Mouse (Mus musculus) cerebellum, postnatal 36 days (tissue): ENCODE measurements around the gene Olfr1444.

ENCODE experiments used
- DNase-seq, 2 experiments: peaks; one replicate each; pipeline ENCODE4 v3.0.0; 2021 to 2022; ENCODE audit warnings: mixed read lengths in 2 of 2

Olfr1444 gene

GRCm38 (mm10) chr19:12856983-12857382 is at the start of gene Olfr1444:
Gene Olfr1444, plus strand, starts transcription at chr19:12857283.
- DNase-seq = no peak

- DNase-seq = no peak
Observed at GRCm38 (mm10) chr19:12812644-12813364, 44.3 kb upstream of the Olfr1444 start.

- DNase-seq = no peak
Observed at GRCm38 (mm10) chr19:12813883-12814282, 43.2 kb upstream of the Olfr1444 start.

- no peak for DNase-seq
Observed at GRCm38 (mm10) chr19:12818507-12818906, 38.6 kb upstream of the Olfr1444 start.

DNA sequence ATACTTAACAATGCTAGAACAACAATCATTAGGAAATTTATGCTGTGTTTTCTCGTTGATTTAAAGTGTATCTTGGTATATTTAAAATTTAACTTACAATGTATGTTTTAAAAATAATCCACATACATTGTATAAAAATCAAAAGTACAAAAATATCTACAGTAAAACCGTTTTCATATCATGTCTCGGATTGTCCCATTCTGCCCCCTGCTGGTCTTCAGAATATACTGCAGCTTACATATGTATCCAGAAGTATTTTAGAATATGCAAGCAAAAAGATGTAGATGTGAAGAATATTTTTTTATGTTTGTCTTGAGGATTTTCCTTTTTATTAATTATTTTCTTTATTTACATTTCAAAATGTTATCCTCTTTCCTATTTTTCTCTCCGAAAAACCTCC is 36.7 kb upstream of the Olfr1444 start:
- peak; percentile 15 to 42 for DNase-seq

- DNase-seq = no peak
Observed at GRCm38 (mm10) chr19:12824549-12824948, 32.5 kb upstream of the Olfr1444 start.

DNA sequence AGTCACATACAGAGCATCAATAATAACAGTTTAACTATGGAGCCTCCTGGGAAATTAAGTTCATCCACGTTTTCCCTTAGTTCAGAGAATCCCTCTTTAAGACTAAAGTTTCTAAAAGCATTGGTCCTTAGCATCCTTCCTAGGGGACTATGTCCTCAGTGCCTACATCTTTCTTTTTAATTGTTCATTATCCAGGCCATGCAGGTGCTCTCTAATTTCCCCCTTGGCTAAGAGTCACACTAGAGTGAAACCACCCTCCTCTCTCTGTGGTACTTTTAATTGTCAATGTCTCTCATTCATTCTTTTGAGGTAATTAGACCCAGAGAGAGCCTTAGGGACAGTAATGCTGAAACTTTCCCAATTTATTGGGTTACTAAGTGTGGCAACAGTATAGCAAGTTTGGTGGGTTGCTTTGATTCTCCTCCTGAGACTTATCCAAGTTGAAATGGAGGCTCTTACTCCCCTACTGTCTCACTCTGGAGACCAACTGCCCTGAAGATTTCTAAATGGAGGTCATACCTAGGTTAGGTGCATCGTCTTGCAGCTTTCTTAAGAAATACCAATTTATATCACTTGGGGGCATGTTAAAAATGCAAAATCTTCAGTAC is 26.2 kb upstream of the Olfr1444 start:
- no peak for DNase-seq

DNA sequence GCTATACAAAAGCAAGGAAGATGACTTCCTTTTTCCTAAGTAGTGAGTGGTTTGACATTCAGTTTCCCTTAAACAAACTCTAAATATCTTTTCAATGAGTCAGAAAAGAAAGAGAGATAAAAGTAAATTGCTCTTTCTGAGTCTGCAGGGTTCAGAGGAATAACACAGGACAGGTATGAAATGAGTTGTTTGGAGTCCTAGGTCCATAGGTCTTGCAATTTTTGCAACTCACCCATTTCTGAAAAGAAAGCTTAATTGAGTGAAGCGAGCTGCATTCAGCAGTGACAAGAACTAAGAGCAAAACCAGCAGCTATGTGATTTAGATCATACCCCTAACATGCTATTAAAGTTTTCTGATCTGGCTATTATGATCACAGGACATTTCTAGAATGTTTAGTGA is 25.5 kb upstream of the Olfr1444 start:
- DNase-seq = no peak

DNA sequence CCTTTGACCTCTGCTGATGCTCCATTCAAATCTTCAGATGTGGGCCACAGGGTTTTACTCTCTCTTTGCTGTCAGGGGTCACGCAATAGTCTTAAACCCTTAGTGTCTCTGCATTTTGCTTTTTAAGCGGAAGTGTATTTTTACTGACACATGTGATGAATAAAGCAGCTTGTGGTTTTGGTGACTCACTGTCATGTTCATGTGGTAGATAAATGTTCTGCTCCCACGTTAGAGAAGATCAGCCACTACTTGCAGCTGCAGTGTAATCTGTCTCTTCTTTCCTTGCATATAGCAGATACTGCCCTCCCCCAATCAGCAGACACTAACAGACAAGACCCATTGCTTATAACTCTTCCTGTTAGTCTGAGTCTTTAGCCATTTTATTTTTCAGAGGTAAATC is 23.5 kb upstream of the Olfr1444 start:
- DNase-seq = no peak

DNA sequence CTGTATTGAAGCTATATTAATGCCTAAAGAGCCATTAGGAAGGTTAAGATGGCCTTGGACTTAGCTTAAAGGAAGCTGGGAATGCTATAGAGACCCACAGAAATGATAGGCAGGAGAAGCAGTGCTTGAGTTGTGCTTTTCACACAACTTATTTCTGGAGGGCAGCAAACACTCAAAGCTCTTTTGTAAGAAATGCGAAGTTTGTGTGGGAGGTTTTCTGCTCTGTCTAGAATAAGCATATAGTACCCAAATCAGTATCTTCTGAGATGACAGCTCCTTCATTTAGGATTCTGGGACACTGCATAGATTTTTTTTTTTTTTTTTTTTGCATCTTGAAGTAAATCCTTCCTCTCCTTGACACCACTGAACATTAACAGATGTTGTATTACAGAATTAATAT is 18.6 kb upstream of the Olfr1444 start:
- DNase-seq = no peak

- no peak for DNase-seq
Observed at GRCm38 (mm10) chr19:12846382-12846781, 10.7 kb upstream of the Olfr1444 start, which contains the start of gene Gm5244. Gene Gm5244, plus strand, starts transcription at chr19:12846682.

DNA sequence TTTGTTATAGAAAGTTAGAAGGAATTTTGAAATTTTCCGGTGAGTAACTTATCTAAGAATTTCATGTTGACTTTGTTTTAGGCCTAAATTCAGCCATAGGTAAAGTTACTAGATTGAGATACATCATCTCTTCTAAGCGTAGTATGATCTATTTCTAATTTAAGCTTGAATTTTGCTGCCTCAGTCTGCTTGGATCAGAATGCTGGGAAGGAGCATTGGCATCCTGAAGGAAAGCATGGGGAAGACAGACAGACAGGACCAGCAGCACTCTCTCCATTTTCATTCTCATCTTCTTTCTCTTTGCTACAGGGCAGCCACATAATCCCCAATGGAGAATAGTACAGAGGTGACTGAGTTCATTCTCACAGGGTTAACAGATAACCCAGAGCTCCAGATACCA is 26.5 kb downstream of the Olfr1444 start, which contains the start of gene Olfr1445:
Gene Olfr1445, plus strand, starts transcription at position 301 of the 400 bp plus-strand sequence.
- DNase-seq = no peak

DNA sequence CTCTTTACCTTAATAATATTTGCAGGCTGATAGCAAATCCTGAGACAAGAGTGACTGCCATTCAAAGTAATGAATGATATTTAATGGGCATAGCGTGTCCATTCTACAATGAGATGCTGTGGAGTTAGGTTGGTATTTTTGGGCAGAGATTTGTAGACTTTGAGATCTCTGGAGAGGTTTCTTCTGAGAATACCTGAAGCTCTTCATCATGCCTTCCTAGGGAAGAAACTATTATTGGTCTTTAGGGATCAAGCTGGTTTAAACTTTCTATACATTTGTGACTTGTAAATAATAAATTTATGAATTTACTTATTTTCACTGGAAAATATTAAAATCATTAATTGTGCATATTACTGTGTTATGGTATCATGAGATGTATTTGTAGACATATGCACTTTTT is 36.3 kb downstream of the Olfr1444 start, which contains the start of gene Olfr1446:
Gene Olfr1446, minus strand, starts transcription at position 101 of the 400 bp plus-strand sequence.
- DNase-seq = no peak

DNA sequence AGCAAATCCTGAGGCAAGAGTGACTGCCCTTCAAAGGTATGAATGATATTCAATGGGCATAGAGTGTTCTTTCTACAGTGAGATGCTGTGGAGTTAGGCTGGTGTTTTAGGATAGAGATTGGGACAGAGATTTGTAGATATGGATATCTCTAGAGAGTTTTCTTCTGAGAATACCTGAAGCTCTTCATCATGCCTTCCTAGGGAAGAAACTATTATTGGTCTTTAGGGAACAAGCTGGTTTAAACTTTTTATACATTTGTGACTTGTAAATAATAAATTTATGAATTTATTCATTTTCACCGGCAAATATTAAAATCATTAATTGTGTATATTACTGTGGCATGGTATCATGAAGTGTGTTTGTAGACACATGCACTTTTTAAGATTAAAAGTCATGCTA is 46.6 kb downstream of the Olfr1444 start, which contains the start of gene Olfr1447:
Gene Olfr1447, minus strand, starts transcription at position 101 of the 400 bp plus-strand sequence.
- DNase-seq = no peak
